Mouse (Mus musculus): ENCODE measurements around the gene Vmn2r109. TPM values are rescaled to one million over a fixed set of nuclear protein-coding genes. Genes with fewer than 3 reads are reported as not detected.
"Not testable (repeated sequence)": the region's sequence is repeated elsewhere in the genome, so short reads cannot be mapped to it uniquely, and the experiment has no call there.

Gene Vmn2r109
- not detected for total RNA-seq (2021)

GRCm38 (mm10) chr17:20564656-20565055 is at the start of gene Vmn2r109:
TSS of gene Vmn2r109 (minus strand) at chr17:20564756.
- intact Hi-C loops (cut with DNase I): no loop called here
- no peak for DNase-seq (ENCODE audit: low spot score in 2 of 2)

DNA sequence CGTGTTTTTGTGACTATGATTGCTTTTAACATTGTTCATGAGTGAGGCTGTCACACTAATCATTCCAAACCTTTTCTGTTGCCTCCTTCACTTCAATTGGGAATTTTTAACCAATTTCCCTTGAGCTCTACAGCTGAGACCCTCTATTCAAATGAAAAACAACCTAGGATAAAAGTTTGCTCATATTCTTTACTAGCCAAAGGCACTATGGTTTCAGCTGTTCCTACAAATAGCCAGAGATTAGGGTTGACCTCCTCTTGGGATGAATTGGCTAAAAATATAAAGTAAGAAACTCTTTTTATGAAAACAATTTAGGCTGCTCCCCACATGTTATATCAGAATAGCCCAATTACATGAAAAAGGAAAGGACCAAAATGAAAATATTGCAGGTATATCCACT is 31.8 kb upstream of the Vmn2r109 start, which contains the start of gene Vmn2r110:
Gene Vmn2r110, minus strand, starts transcription at position 101 of the 400 bp plus-strand sequence.
- DNase-seq (ENCODE audit: low spot score in 2 of 2): no peak
- intact Hi-C loops (cut with DNase I): no loop called here

DNA sequence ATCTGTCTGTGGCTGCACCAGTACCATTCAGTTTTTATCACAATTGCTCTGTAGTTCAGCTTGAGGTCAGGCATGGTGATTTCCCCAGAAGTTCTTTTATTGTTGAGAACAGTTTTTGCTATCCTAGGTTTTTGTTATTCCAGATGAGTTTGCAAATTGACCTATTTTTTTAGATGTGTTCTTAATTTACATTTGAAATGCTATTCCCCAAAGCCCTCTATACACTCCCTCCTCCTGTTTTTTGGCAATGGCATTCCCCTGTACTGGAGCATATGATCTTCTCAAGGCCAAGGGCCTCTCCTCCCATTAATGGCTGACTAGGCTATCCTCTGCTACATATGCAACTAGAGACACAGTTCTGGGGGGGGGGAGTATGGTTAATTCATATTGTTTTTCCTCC is 56.3 kb downstream of the Vmn2r109 start:
- intact Hi-C loops (cut with DNase I); DNase-seq (ENCODE audit: low spot score in 2 of 2): not testable (repeated sequence)

DNA sequence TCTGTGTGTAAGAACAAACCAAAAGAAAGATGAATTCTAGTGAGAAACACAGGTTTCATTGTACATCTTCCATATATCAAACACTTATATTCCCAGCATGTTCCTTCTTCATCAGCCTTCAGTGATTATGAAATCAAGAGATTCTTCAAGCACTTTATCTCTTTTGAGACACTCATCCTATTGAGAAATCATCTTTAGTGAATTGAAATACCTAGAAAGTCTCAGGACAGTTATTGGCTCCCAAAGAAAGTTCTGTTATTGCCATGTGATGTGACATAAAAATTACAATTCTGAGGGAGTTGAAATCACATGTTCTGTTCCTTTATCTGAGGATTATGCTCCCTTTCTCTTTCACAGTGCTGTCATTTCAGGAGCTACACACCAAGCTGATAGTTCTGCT is 66.7 kb downstream of the Vmn2r109 start, which contains the start of gene Vmn1r225:
Gene Vmn1r225, plus strand, starts transcription at position 301 of the 400 bp plus-strand sequence.
- DNase-seq (ENCODE audit: low spot score in 2 of 2): no peak
- intact Hi-C loops (cut with DNase I): no loop called here

Other genes starting within 250 kb of the Vmn2r109 start
- gene Vmn2r107, start 219.5 kb downstream of the Vmn2r109 start, total RNA-seq (2021): not detected
- gene Vmn1r224, start 150.6 kb downstream of the Vmn2r109 start, total RNA-seq (2021): not detected
- under 1 TPM in 1 of 2 experiments, not detected in 1; 0.07 TPM for gene Vmn2r108, start 83.4 kb downstream of the Vmn2r109 start, total RNA-seq (2021)
- not detected for gene Vmn1r225, start 66.6 kb downstream of the Vmn2r109 start, total RNA-seq (2021)
- gene Vmn2r110, start 31.7 kb upstream of the Vmn2r109 start, total RNA-seq (2021): not detected
- gene Fpr-rs3, start 60.1 kb upstream of the Vmn2r109 start, total RNA-seq (2021): not detected
- gene Vmn1r226, start 118.1 kb upstream of the Vmn2r109 start, total RNA-seq (2021): not detected
- gene Vmn1r227, start 165.1 kb upstream of the Vmn2r109 start, total RNA-seq (2021): not detected
- not detected for gene Vmn1r228, start 221.4 kb upstream of the Vmn2r109 start, total RNA-seq (2021)
- gene Vmn1r229, start 246.8 kb upstream of the Vmn2r109 start, total RNA-seq (2021): under 1 TPM in 1 of 2 experiments, not detected in 1; 0.14 TPM